Mouse (Mus musculus) right cerebral cortex, postnatal 10 days (tissue): ENCODE measurements at regions not wholly inside any gene's neighbourhood (a gene's known extent, or its start where the extent isn't known, plus 50 kb on each side); places are given as distances from the start of the nearest gene placed in this dataset.

Source experiments
- DNase-seq, 2 experiments: peaks; one replicate each; pipeline ENCODE4 v3.0.0; 2021; ENCODE audit warnings: low spot score in 2 of 2

DNA sequence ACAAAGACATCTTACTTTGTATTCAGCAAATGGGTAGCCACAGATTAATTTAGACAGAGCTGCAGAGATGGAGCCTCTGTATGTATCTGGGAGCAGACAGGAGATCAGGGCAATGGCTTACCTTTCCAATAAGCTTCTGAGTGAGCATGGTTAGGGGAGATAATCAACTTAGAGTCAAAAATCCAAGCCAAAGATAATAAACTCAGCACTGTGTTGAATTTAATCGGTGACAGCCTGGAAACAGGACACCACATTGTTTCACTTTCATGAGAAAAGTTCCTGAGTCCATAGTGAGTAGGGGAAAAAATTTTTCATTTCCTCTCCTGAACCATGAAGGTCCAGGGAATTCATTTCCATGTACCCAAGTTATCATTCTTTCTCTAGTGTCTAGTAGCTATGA lies 70.7 kb upstream of the Arsj start:
- DNase-seq, result no peak

DNA sequence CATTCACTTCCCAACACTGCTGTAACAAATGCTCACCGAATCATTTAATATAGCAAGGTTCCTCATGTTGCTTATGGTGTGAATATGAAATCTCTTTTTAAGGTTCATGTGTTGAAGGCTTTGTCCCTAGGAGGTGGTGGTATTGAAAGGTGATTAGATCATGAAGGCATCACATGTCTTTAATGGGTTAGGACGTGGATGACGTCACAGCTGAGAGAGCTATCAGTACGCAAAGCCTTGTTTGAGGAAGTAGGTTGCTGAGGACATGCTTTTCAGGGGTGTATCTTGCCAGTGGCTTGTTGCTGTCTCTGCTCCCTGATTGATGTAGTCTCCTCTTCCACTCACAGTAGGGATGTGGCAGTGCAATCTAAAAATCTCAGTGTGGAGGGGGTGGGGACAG lies 69.8 kb upstream of the Arsj start:
- DNase-seq, result no peak

DNA sequence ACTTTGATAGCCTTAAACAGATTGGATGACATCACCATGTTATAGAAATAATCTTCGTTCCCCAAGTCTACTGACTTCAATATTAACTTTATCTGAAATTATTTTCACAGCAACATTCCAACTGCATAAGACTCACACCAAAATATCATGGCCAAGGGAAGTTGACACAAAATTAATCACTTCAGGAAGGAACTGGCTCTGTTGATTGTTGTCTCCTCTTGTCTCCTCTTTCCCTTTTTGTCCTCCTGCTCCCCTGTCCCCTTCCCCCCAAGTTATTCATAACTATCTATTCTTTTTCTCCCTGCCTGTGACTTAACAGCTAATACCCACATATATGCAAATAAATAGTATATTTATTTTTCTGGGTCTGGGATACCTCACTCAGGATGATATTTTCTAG lies 67.6 kb upstream of the Arsj start:
- no peak for DNase-seq

DNA sequence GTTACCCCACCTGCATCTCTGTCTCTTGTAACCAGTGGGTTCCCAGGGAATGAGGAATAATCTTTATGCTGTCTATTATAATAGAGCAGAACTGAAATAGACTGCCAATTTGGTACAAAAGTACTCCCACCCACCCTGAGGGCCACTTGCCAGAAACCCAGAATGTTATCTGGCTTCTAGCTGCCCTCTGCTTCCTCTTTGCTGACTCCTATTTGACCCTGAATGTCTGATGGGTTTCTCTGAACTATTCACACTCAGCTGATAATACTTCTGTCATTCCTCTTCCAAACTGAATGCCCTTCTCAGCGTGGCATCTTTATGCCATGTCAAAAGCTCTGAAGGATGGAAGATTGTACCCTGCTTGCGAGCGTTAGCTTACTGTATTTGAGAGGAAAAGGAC lies 64.2 kb upstream of the Arsj start:
- no peak for DNase-seq

DNA sequence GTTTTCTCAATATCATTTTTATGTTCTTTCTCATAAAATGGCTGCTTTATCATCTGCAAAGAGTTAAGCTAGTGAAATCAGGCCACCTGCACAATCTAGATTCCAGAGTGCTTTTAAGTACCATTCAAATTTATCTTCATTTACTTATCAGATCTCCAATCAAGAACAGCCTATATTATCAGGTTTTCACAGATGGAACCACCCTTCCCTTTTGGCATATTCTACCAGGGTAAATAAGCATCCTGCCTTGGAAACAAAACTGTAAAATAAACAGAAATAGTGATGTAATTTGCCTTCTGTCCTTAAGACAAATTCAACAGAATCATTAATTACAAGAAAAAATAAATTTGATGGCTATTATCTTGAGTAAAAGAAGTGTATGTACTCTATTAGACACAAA lies 55.2 kb upstream of the Arsj start:
- DNase-seq, result no peak
